Mouse (Mus musculus): ENCODE measurements around the gene Cdh12.

- TF ChIP-seq CTCF (IDR thresholded peaks at IDR 0.05; ENCODE audit: borderline replicate concordance, control insufficient read depth, extremely low read depth, insufficient read depth, low read length, poor library complexity) (no peak), POLR2A (IDR thresholded peaks at IDR 0.05; ENCODE audit: control insufficient read depth, extremely low read depth, insufficient read depth, low read length, poor library complexity) (no peak)
These were observed 12.7 kb upstream of the Cdh12 start for GRCm38 (mm10) chr15:20436356-20436755.

All from thymus, adult 2 months (tissue).